Mouse (Mus musculus) frontal cortex, postnatal 14 days (tissue): ENCODE measurements around the gene Acvr1b.
A peak's percentile ranks its signal among the peaks of the same experiment; 100 is the strongest.

Experiments used
- DNase-seq, 2 experiments: peaks; one replicate each; pipeline ENCODE4 v3.0.0; 2022; ENCODE audit warnings: low spot score in 2 of 2

The Acvr1b gene

DNA sequence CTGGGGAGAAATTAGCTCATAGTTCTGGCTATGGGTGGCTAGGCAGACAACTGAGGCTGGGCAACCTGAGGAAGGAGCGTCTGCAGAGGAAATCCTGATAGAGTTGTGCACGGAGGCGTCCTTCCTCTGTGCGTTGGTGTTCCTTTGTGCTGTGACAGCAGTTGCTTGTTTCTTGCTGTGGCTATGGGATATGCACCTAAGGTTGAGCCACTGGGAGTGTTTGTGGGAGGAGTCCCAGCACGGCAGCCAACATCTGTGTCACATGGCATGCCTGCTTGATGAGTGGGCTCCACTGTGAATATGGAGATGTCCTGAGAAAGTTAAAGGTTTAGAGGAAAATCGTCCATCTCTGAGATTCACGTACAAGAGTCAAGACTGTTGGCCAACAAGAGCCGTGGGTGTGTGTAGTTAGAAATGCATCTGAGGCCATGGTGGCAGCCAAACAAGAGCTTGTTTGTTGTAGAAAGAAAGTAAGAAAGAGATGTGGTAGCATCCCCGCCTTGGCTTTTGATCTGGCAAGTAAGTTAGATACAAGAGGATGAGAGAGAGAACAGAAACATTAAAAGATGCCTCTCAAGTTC is 76.4 kb downstream of the Acvr1b start:
- DNase-seq, result no peak

DNA sequence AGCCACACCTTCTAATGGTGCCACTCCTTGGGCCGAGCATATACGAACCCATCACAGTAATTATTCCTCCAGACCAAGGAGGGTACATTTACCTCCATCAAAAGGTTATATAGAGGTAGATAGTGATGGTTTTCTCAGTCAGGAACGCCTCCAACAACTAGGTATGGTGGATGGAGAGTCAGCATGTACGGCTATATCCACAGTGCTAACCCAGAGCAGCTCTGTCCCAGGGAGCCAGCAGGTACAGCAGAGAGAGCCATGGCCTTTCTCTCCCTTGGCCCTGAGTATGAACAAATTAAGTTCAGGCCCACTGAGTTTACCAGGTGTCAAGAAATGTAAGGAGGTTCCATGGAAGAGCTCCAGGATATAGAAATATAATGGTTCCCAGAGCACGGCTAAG is 78.1 kb downstream of the Acvr1b start:
- DNase-seq, result no peak

DNA sequence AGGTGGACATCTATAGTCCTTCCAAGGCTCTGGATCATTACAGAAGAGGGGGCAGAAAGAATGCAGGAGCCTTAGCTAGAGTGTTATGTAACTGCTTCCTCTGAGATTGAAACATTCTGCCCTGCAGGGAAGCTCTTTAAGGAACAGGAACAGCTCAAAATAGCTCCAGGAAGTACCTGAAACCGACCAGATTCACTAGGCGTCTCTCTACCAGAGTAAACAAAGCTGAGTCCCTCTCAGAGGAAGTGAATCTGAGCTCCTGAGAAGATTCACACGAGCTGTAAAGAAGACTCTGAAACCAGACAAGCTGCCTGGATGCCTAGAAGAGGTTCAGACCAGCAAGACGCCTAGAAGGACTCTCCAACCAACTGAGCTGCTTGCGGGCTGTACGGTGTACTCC is 78.7 kb downstream of the Acvr1b start:
- no peak for DNase-seq

DNA sequence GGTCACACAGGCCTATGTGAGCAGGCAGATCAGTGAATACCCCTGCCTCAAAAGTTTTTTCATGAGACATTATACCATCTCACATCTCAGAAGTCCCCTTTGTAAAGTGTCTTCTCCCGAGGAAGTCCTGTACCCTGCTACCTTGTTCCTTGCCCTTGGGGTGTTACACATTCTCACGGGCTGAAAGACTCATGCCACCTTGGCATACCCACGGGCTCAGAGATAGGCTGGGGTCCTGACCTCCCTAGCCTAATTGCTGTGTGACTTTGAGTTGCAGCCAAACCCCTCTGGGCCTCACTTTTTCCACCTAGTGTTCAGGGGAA is 79.7 kb downstream of the Acvr1b start:
- DNase-seq, result no peak

DNA sequence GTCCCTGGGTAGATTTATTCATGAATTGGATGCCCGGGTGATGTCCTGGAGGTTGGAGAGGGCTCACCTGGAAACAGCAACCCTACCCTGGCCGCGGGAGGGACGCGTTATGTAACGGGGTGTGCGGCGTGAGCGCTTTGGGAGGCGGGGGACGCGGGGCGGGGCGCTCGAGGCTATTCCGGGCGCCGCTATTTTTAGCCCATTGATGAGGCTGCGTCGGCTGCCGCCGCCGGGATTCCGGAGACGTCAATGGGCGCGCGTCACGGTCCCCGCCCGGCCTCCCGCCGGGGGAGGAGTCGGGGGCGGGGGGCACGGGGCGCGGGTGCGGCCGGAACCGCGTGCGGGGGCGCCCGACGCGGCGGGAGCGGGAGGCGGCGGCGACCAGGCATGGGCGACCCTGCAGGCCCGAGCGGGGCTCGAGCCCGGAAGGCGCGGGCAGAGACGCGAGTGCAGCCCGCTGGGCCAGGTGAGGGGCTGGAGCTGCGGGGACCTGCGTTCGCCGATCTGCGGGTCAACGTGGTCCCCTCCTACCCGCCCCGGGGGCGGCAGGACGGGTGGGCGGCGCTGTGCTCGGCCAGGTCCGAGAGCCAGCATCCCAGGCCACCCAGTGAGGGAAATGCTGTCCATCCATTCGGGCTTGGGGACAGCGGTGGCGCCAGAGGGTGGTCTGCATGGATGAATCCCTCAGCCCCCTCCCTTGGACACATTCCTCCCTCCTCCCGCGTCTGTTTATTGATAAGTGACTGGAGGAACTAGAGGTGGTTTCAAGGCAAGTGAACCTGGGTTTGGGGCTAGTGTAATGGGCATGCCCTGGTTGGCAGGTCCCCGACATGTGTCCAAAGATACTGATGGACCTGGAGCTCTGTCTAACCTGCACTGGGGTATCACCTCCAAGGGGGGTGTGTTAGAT is 80.3 kb downstream of the Acvr1b start, which contains the start of gene Nr4a1:
Gene Nr4a1, plus strand, starts transcription at position 384 of the 910 bp plus-strand sequence.
- peak; percentile 65 to 71 for DNase-seq

DNA sequence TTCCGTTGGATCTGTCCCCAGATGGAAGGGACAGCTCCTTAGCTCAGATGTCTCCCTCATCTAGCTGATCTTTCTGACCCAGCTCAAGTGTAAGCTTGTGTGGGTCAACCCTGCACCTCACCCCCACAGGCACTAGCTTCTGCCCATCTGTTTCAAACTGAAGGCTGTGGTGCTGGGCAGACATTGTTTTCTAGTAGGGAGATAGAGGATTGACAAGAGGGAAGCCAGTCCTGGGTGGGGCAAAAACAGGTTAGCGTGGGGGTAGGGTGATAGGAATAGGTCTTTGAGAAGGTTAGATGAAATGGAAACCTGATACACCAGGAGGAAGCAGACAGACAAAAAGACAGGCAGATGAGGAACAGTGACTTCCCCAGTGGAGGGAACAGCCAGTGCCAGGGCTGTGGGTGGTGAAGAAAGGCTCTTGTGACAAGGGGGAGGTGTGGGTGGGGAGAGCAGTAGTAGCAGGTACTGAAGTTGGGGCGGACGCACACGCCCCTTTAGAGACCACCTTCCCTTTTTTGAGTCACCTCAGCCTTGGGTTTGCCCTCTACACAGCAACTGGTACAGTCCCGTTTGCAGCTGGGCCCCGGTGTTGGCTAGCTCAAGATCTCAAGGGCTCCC is 82.1 kb downstream of the Acvr1b start:
- no peak for DNase-seq

DNA sequence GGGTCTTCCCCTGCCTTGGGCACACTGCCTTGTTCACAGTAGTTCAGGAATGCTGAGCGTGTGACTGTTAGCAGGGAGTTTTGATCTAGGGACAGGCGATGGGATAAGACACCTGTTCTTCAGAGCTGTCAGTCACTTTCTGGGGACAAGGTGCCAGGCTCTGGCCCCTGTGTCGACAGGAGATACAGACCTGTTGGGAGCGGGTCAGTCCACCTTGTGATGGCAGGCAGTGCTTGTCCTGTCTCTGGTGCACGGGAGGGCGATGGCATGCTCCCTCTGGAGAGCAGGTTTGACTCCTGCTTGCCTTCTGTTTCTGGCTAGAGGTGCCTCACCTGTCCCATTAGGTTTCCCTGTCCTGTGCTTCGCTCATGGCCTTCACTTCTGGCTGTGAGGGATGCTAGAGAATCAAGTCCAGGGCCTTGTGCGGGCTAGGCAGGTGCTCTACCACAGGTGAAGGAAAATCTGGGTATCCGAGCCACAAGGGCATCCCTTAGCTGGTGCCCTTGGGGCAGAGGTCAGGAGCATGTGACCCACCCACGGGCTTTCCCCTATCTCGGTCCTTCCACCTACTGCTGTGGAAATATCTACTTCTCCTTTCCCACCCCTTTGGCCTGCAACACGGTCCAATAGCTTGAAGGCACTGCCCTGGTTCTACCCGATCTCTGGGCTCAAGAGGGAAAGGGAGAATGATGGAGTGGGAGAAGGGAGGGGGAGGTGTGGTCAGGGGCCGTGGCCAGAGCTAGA is 82.8 kb downstream of the Acvr1b start:
- no peak for DNase-seq

DNA sequence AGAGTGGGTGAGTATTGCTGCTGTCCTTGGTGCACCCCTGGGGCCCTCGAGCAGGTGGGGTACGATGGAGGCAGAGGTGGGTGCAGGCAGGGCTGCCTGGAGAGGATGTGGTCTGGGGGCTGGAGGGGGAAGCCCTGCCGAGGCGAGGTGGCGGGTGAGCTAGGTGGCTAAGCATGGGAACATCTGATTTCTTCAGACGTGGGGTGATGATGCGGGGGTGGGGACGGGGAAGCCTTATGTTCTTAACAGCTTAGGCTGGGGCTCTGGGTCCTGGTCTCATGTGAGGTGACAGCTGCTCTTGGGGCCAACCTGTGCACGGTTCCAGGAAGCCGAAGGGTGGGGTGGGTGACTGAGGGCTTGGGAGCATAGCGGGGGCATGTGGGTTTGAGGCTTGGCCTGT is 84.6 kb downstream of the Acvr1b start:
- no peak for DNase-seq

DNA sequence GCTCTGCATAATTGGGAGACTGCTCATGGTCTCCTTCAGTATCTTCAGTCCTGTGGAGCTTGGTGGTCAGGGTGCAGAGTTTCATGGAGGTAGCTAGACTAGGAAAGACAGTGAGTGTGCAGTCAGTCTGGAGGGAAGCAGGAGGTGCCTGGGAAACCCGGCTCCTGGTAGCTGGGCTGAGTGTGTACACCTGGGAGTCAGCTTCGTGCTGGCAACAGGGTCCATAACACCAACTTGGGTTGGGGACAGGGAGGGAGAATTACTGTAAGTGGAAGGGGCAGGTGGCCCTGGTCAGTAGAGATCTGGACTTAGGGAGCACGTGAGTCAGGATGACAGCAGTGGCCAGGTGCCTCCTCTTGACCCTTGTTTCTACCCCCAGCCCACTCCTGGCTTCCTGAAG is 86.1 kb downstream of the Acvr1b start:
- no peak for DNase-seq

DNA sequence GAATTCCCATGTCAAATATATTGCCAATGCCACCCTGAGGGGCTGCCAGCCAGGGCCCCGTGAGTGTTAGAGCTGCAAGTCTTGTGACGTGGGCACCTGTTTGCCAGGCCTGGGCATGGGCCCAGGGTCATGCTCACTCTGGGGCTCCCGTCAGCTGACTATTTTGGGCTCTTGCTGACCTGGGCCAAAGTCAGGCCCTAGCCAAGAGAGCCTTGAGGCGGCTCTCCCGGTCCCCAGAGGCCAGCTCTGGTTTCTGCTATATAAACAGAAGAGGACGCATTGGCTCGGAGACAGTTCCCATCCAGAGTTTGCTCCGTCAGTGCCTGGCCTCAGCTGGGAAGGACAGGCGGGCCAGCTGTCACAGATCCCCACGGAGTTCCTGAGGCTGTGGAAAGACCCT is 86.5 kb downstream of the Acvr1b start:
- DNase-seq, result no peak

DNA sequence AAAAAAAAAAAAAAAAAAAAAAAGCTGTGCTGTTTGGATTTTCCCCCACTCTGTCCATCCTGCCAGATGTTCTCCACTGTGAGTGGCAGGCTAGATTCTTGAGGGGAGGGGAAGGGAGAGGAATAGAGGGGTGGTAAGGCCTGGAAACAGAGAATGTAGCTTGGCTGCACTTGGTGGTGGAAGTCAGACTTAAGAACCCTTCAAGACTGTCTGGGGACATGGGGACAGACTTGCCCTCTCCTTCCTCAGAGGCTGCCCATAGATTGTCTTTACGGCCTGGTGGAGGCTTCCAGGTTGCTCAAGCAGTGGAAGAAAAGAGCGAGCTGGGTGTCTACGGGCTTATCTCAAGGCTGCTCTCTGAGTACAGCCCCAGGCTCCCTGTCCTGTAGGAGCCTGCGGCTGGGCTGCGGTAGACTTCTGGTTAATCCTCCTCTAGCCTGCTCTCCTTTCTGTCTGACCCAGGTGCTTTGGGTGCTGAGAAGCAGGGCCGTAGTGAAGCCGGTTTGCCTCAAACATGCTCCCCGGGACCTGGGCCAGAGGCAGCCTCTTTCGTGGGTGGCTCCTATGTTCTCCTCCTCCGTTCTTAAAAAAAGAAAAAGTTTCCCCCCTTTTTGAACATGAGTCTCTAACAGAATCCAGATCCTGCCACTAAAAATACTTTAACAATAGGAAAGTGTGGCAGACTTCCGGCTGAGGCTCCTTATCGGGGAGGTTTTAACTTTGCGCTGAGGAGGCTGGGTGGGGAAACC is 87.2 kb downstream of the Acvr1b start:
- DNase-seq, result no peak

DNA sequence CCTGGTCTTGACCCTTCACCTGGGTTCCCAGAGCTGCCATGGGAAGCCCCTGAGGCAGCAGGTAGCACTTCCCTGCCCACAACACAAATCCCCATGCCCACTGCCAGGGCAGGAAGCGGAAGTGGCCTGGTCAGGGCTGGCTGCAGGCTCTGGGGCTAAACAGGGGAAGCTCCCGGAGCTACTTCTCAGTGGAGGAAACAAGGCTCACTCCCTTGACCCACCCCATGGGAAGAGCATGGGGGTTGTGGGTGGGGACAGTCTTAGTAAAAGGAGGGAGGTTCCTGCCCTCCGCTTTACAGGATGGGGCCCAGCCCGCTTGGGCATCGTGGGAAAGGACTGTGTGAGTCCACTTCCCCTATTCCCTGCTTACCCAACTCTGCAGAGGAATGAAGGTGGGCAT is 88.6 kb downstream of the Acvr1b start:
- DNase-seq, result no peak
